Mouse (Mus musculus) liver, adult 2 months (tissue): ENCODE measurements around the gene Skint6. TPM values are rescaled to one million over a fixed set of nuclear protein-coding genes. Genes with fewer than 3 reads are reported as not detected.
"Not testable (repeated sequence)": the region's sequence is repeated elsewhere in the genome, so short reads cannot be mapped to it uniquely, and the experiment has no call there.

Experiments used
- DNase-seq: peaks from one replicate; pipeline ENCODE4 v3.0.0-alpha.2; 2011; ENCODE audit warnings: low read depth, low spot score; ENCODE audit errors: extremely low read depth
- H3K27ac ChIP-seq: fragments of 200-500 bp; replicated peaks from 2 replicates; pipeline ENCODE4 v1.5.1; 2012; ENCODE audit warnings: low read depth, mild to moderate bottlenecking, control low read depth, inconsistent platforms, low read length; ENCODE audit not compliant: insufficient read depth
- H3K27me3 ChIP-seq: fragments of 200-500 bp; 2 replicates; pipeline ENCODE4 v1.6.1; 2012; ENCODE audit warnings: mild to moderate bottlenecking, moderate library complexity, low read length, inconsistent platforms; ENCODE audit not compliant: control insufficient read depth, insufficient read depth
- H3K36me3 ChIP-seq: fragments of 200-500 bp; 2 replicates; pipeline ENCODE4 v1.6.1; 2012; ENCODE audit warnings: low read length, inconsistent platforms; ENCODE audit not compliant: control insufficient read depth, insufficient read depth
- H3K4me1 ChIP-seq: fragments of 200-500 bp; 2 replicates; pipeline ENCODE4 v1.6.1; 2011; ENCODE audit warnings: low read length; ENCODE audit not compliant: control insufficient read depth, insufficient read depth
- H3K4me3 ChIP-seq: fragments of 200-500 bp; 2 replicates; pipeline ENCODE4 v1.5.1; 2011; ENCODE audit warnings: low read depth, mild to moderate bottlenecking, control low read depth, low read length, moderate library complexity; ENCODE audit not compliant: insufficient read depth
- H3K79me2 ChIP-seq: fragments of 200-500 bp; 2 replicates; pipeline ENCODE4 v1.6.1; 2012; ENCODE audit warnings: inconsistent platforms, mild to moderate bottlenecking, low read length, moderate library complexity; ENCODE audit not compliant: control insufficient read depth, insufficient read depth
- H3K9ac ChIP-seq: fragments of 200-500 bp; 2 replicates; pipeline ENCODE4 v1.6.1; 2012; ENCODE audit warnings: low read depth, mild to moderate bottlenecking, control low read depth, inconsistent platforms, low read length
- CTCF ChIP-seq: fragments of 200-500 bp; IDR thresholded peaks from 2 replicates; pipeline ENCODE4 v1.5.1; 2011; ENCODE audit warnings: low read depth, low read length, control low read depth
- POLR2A ChIP-seq: fragments of 200-500 bp; IDR thresholded peaks from 2 replicates; pipeline ENCODE4 v1.6.1; 2011; ENCODE audit warnings: low read length, control low read depth; ENCODE audit not compliant: insufficient read depth; ENCODE audit errors: extremely low read depth
- whole genome bisulfite sequencing: fragments of 180-500 bp; shearing (Covaris S2); methylation state at CpG from one replicate; pipeline ENCODE4 v1.1.7; 2018; 5-methylcytosine and 5-hydroxymethylcytosine counted together
- polyA plus RNA-seq: library from polyadenylated mRNA; depleted of rRNA; stranded (reverse); fragments of >200 nt; gene quantifications from 2 replicates; pipeline ENCODE4 v1.2.3, GENCODE M21; 2012; rRNA removed
- total RNA-seq: library from RNA; depleted of rRNA; stranded (reverse); fragments of >200 nt; gene quantifications from 2 replicates; pipeline ENCODE4 v1.2.3, GENCODE M21; 2014; rRNA removed

Gene Skint6
- total RNA-seq (not detected in 2 replicates), polyA plus RNA-seq (not detected in 2 replicates)

- no peak for DNase-seq
- Histone ChIP-seq H3K79me2 (no peaks in the 10 kb centered on the region), H3K4me3 (no peak within 1 kb of the TSS), H3K27me3 (no peaks in the 10 kb centered on the region), H3K27ac (no peak within 1 kb of the TSS), H3K9ac (no peak within 1 kb of the TSS), H3K36me3 (no peaks in the 10 kb centered on the region), H3K4me1 (no peaks in the 10 kb centered on the region)
- WGBS: 61% methylated on average over 2 of the region's 2 CpGs
- TF ChIP-seq CTCF (no peak), POLR2A (no peak)
Measured at GRCm38 (mm10) chr4:113286873-113287272, at the start of gene Skint6. Gene Skint6 (minus strand): TSS chr4:113286973.

GRCm38 (mm10) chr4:113320911-113321310 lies 34.1 kb upstream of the Skint6 start:
- Histone ChIP-seq H3K36me3 (no peaks in the 10 kb centered on the region), H3K27me3 (no peaks in the 10 kb centered on the region), H3K4me3 (no peak overlapping the region), H3K9ac (no peak overlapping the region), H3K27ac (no peak overlapping the region), H3K79me2 (no peaks in the 10 kb centered on the region), H3K4me1 (no peaks in the 10 kb centered on the region)
- TF ChIP-seq POLR2A (no peak), CTCF (no peak)
- DNase-seq: no peak
- 52% methylated on average over 1 of the region's 1 CpGs for WGBS

GRCm38 (mm10) chr4:113301773-113302473 lies 15.2 kb upstream of the Skint6 start:
- 44% methylated on average over 3 of the region's 3 CpGs for WGBS
- Histone ChIP-seq H3K36me3 (no peaks in the 10 kb centered on the region), H3K4me1 (no peaks in the 10 kb centered on the region), H3K27ac (no peak overlapping the region), H3K9ac (no peak overlapping the region), H3K27me3 (no peaks in the 10 kb centered on the region), H3K79me2 (no peaks in the 10 kb centered on the region), H3K4me3 (no peak overlapping the region)
- TF ChIP-seq POLR2A (no peak), CTCF (no peak)
- DNase-seq: no peak

- no peak overlapping the region for H3K27ac ChIP-seq
- DNase-seq: peak; percentile 72
- no peaks in the 10 kb centered on the region for H3K27me3 ChIP-seq
- H3K4me1 ChIP-seq: no peaks in the 10 kb centered on the region
- whole genome bisulfite sequencing: 7% methylated on average over 1 of the region's 1 CpGs
- H3K4me3 ChIP-seq: no peak overlapping the region
- TF ChIP-seq CTCF (no peak), POLR2A (no peak)
- H3K9ac ChIP-seq: no peak overlapping the region
- H3K36me3 ChIP-seq: no peaks in the 10 kb centered on the region
- H3K79me2 ChIP-seq: no peaks in the 10 kb centered on the region
Measured at GRCm38 (mm10) chr4:113263363-113264060, 23.3 kb downstream of the Skint6 start.

- Histone ChIP-seq H3K79me2 (no peaks in the 10 kb centered on the region), H3K9ac (no peak overlapping the region)
- no peak for TF ChIP-seq POLR2A
- TF ChIP-seq CTCF: no peak
Measured at GRCm38 (mm10) chr4:113245808-113246207, 41.0 kb downstream of the Skint6 start.

GRCm38 (mm10) chr4:113067621-113068020 lies 219.2 kb downstream of the Skint6 start:
- Histone ChIP-seq H3K79me2 (no peaks in the 10 kb centered on the region), H3K27ac (no peak overlapping the region), H3K36me3 (no peaks in the 10 kb centered on the region), H3K4me1 (no peaks in the 10 kb centered on the region), H3K27me3 (no peaks in the 10 kb centered on the region), H3K9ac (no peak overlapping the region), H3K4me3 (no peak overlapping the region)
- TF ChIP-seq CTCF: no peak
- TF ChIP-seq POLR2A: no peak
- WGBS: 34% methylated on average over 3 of the region's 3 CpGs
- DNase-seq: peak; percentile 59

More at GRCm38 (mm10) chr4:113245808-113246207, 41.0 kb downstream of the Skint6 start:
- peak; percentile 4 for DNase-seq
- H3K4me1 ChIP-seq: no peaks in the 10 kb centered on the region
- no peaks in the 10 kb centered on the region for H3K27me3 ChIP-seq
- H3K36me3 ChIP-seq: no peaks in the 10 kb centered on the region
- no peak overlapping the region for H3K4me3 ChIP-seq
- H3K27ac ChIP-seq: no peak overlapping the region

GRCm38 (mm10) chr4:112979160-112979559 lies 307.6 kb downstream of the Skint6 start:
- not testable (repeated sequence) for H3K4me1 ChIP-seq, H3K27me3 ChIP-seq, DNase-seq, H3K9ac ChIP-seq, H3K27ac ChIP-seq, H3K36me3 ChIP-seq, H3K79me2 ChIP-seq
- WGBS: 21% methylated on average over 22 of the region's 22 CpGs
- H3K4me3 ChIP-seq: peak overlapping the region; percentile 18; the same call in 1 of the 2 replicates
